Mouse (Mus musculus) neutrophil, adult 5-6 weeks (primary cell): ENCODE measurements around the gene Klf16. TPM values are rescaled to one million over a fixed set of nuclear protein-coding genes. Genes with fewer than 3 reads are reported as not detected.

ENCODE experiments used
- ATAC-seq: fragments of 151-379, 151-347 bp; 2 replicates; pipeline ENCODE4 v1.8.0; 2017; ENCODE audit warnings: mild to moderate bottlenecking, moderate TSS enrichment; ENCODE audit not compliant: insufficient number of reproducible peaks, poor library complexity, low FRiP score, severe bottlenecking; ENCODE audit errors: extremely low read depth
- total RNA-seq: library from RNA; stranded (forward); fragments of 200-1000 nt; gene quantifications from 2 replicates; pipeline ENCODE4 v1.2.3, GENCODE M21; 2017

Gene Klf16
- total RNA-seq, 1 experiment from 2014 or later, result 8.0 TPM

- ATAC-seq, result no peak
Measured at GRCm38 (mm10) chr10:80553575-80553974, 23.5 kb downstream of the Klf16 start.

GRCm38 (mm10) chr10:80552364-80552763 lies 24.8 kb downstream of the Klf16 start:
- ATAC-seq, result no peak

GRCm38 (mm10) chr10:80549279-80549678 lies 27.8 kb downstream of the Klf16 start:
- ATAC-seq, result no peak

GRCm38 (mm10) chr10:80548428-80549006 lies 28.6 kb downstream of the Klf16 start:
- ATAC-seq, result peak; percentile 31; the same call in 1 of the 2 replicates

DNA sequence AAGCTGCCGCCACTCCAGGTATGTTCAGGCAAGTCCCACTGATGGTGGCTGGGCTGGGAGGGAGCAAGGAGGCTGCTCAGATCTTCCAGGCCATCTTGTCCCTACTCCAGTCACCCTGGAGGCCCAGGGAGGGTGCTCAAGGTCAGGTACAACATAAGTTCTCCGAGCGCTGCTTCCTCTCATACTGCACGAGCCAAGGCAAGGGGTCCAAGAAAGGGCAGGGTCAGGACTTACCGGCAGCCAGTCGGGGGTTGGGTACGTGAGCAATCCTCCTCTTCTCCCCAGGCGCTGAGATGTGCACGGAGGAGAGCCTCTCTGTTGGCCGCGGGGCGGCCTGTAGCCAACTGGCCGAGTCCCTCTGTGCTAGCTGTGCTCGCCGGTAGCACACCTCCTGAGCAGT lies 29.6 kb downstream of the Klf16 start:
- ATAC-seq, result no peak

DNA sequence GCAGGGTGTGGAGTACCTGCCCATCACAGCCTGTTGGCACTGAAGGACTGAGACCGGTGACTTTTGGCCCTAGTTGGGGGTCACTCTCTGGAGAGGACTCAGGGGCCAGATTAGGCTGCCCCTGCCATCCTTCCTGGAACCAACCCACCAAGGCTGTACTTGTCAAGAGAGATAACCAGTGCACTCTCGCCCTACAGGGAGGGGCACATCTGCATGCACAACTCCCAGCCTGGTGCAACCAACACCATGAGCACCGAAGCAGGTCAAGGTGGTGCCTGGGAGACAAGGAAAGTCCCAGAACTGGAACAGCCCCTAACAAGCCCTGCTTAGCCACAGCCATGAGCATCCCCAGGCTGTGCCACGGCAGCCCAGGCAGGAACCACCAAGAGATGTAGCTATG lies 30.2 kb downstream of the Klf16 start:
- no peak for ATAC-seq

GRCm38 (mm10) chr10:80545590-80545989 lies 31.5 kb downstream of the Klf16 start:
- ATAC-seq, result no peak

DNA sequence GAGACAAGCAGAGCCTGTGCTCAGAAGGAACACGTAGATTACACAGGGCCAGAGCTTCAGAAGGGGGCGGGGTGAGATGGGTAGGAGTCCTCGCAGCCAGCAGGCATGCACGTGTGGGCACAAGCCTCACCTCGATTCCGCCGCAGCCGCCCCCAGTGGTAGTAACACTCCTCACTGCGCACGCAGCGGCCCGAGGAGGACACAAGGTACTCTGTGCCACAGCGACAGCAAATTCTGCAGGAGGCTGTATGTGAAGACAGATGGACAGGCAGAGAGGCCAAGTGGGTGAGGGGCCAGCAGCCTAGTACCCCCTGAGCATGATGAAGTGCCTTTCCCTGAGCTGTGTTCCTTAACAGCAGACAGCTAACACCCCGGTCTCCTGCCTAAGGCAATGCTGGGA lies 33.2 kb downstream of the Klf16 start:
- no peak for ATAC-seq

DNA sequence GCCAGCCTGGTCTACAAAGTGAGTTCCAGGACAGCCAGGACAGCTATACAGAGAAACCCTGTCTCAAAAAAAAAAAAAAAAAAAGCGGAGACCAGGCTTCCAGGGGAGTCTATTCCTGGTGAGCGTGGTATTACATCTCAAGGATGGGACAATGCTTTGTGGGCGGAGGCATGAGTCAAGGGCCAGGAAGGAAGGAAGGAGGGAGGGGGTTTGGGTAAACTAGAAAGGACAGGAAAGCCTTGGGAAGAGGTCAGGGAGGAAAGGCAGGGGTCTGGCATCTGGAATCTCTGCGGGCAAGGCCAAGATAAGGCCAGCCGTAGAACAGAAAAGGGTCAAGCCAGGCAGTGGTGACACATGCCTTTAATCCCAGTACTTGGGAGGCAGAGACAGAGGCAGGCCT lies 37.6 kb downstream of the Klf16 start:
- no peak for ATAC-seq

GRCm38 (mm10) chr10:80538710-80539394 lies 38.3 kb downstream of the Klf16 start, which contains the start of gene Atp8b3:
TSS of gene Atp8b3 (minus strand) at chr10:80539124.
- ATAC-seq, result peak; percentile 71

DNA sequence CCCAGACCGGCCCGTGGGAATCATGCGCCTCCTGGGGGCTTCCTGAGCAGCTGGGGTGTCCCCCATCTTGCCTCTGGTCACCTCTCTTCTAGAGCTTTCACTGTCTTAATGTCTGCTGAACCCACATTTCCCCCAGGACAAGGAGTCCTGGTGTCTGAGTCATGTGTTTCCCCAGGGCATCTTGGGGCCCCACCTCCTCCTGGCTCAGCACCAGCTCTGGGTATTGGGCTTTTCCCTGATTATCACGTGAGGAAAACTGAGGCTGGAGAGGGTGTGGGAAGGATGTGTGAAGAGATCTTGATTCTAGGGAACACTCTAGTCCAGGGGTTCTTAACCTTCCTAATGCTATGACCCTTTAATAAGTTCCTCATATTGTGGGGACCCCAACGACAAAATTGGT lies 38.9 kb downstream of the Klf16 start:
- ATAC-seq, result no peak

DNA sequence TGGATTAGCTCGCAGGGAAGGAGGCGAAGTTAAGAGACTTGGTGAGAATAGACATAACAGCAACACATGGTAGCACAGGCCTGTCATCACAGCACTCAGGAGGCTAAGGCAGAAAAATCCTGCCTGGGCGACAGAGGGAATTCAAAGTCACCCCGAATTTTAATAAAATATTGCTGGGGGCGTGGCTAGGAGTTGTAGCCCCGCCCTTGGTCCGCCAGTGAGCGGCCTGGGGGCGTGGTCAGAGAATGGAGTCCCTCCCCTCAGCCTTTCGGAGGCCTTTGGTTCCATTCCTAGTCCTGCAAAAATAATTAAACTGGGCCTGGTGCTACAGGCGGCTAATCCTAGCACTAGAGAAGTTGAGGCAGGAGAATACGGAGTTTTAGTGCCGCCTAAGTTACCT lies 41.4 kb downstream of the Klf16 start:
- no peak for ATAC-seq

DNA sequence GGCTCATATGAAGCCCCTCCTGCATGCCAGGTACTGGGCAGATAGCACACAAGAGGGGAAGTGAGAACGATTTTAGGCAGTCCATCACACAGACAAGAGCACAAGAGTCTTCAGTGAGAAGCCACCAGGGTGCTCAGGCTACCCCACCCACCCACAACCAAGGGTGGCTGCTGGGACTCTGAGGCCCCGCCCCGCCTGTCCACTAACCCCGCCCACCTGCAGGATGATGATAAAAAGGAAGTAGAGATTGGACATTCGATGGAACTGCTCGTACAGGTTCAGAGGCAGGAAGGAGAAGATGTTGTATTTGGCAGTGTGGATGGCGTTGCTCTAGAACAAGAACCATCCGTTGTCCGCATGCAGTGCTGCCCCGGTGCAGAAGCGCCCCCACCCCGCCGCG lies 42.0 kb downstream of the Klf16 start:
- ATAC-seq, result peak; percentile 27; the same call in 1 of the 2 replicates

DNA sequence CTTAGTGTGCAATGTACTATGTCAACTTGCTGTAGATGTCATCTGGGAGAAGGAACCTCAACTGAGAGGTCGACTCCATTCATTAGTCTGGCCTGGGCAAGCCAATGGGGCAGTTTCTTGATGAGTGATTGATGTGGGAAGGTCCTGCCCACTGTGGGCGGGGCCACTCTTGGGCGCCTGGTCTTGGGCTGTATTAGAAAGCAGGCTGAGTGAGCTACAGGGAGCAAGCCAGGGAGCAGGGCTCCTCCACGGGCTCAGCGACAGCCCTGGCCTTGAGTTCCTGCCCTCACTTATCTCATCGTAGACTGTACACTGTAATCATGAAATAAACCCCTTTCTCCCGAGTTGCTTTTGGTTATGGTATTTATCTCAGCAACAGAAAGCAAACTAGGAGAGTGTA lies 43.4 kb downstream of the Klf16 start:
- ATAC-seq, result no peak

GRCm38 (mm10) chr10:80532783-80533182 lies 44.3 kb downstream of the Klf16 start:
- no peak for ATAC-seq

DNA sequence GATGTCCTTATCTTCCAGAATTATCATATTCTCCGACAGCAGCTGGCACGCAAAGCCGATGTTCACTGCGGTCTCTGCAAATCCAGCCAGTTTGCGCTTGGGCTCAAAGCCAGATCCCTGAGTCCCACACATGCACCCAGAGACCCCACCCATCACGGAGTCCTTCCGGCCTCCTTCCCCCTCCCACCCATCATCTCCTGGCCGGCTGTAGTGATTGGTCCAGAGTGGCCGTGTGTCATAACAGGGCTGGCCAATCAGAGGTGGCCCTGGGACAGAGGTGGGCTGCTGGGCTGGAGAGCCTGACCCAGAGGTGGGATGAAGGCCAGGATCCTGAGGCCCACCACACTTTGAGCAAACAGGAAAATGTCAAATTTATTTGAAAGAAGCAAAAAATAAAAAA lies 50.9 kb downstream of the Klf16 start:
- ATAC-seq, result no peak

- ATAC-seq, result no peak
Measured at GRCm38 (mm10) chr10:80523299-80523698, 53.8 kb downstream of the Klf16 start.

DNA sequence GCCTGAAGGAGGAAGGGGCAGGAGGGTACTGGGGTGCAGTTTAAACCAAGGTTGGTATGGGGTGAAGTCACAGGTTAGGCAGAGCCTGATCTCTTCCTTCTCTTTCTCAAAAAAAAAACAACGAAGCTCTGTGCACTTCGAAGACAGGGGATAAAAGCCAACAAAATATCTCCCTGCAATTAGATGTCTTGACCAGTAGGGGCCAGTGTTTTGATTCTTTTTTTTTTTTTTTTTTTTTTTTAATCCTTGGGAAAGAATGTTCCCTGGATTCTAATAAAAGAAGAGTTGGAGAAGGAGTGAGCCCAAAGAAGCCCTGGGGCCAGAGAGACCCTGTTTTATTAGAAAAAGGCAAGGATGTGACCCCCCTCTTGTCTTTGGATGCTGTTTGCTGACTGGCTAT lies 57.8 kb downstream of the Klf16 start:
- ATAC-seq, result no peak
